Mouse (Mus musculus) CH12F3 (cell line): ENCODE data around the gene Dennd2c.

Experiments
- in situ Hi-C: fragments of 300-500 bp; cut with MboI; formaldehyde crosslinking; loops from 2 replicates; pipeline ENCODE4 v1.14.3; 2020; ENCODE audit warnings: low sequenced_read_pairs

The Dennd2c gene

GRCm38 (mm10) chr3:103102454-103103390 lies at the start of gene Dennd2c:
TSS of gene Dennd2c (plus strand) at chr3:103102604.
- in situ Hi-C loops = no loop called here

GRCm38 (mm10) chr3:103056016-103056595 lies 46.3 kb upstream of the Dennd2c start:
- in situ Hi-C loops = no loop called here

GRCm38 (mm10) chr3:103057752-103058151 lies 44.7 kb upstream of the Dennd2c start:
- in situ Hi-C loops = no loop called here

- in situ Hi-C loops = no loop called here
Measured at GRCm38 (mm10) chr3:103058207-103059157, 43.9 kb upstream of the Dennd2c start, which contains the start of gene Nras. TSS of gene Nras (plus strand) at chr3:103058285.

GRCm38 (mm10) chr3:103066927-103067326 lies 35.5 kb upstream of the Dennd2c start:
- in situ Hi-C loops = no loop called here

GRCm38 (mm10) chr3:103068971-103069370 lies 33.4 kb upstream of the Dennd2c start:
- in situ Hi-C loops = no loop called here

GRCm38 (mm10) chr3:103073771-103074170 lies 28.6 kb upstream of the Dennd2c start, which contains the start of gene Ampd1:
TSS of gene Ampd1 (plus strand) at chr3:103074014.
- in situ Hi-C loops = no loop called here

- in situ Hi-C loops = no loop called here
Measured at GRCm38 (mm10) chr3:103075871-103076270, 26.5 kb upstream of the Dennd2c start.

- in situ Hi-C loops = no loop called here
Measured at GRCm38 (mm10) chr3:103076476-103076875, 25.9 kb upstream of the Dennd2c start.

- in situ Hi-C loops = no loop called here
Measured at GRCm38 (mm10) chr3:103079301-103079700, 23.1 kb upstream of the Dennd2c start.

GRCm38 (mm10) chr3:103081051-103081450 lies 21.4 kb upstream of the Dennd2c start:
- in situ Hi-C loops = no loop called here

GRCm38 (mm10) chr3:103081861-103082453 lies 20.4 kb upstream of the Dennd2c start:
- in situ Hi-C loops = no loop called here

- in situ Hi-C loops = no loop called here
Measured at GRCm38 (mm10) chr3:103082761-103083160, 19.6 kb upstream of the Dennd2c start.

- in situ Hi-C loops = no loop called here
Measured at GRCm38 (mm10) chr3:103085986-103086385, 16.4 kb upstream of the Dennd2c start.

GRCm38 (mm10) chr3:103091753-103092152 lies 10.7 kb upstream of the Dennd2c start:
- in situ Hi-C loops = no loop called here

GRCm38 (mm10) chr3:103098662-103099061 lies 3.7 kb upstream of the Dennd2c start:
- in situ Hi-C loops = no loop called here

GRCm38 (mm10) chr3:103099667-103100066 lies 2.7 kb upstream of the Dennd2c start:
- in situ Hi-C loops = no loop called here

- in situ Hi-C loops = no loop called here
Measured at GRCm38 (mm10) chr3:103100735-103101134, 1.7 kb upstream of the Dennd2c start.

GRCm38 (mm10) chr3:103101194-103101593 lies 1.2 kb upstream of the Dennd2c start:
- in situ Hi-C loops = no loop called here

- in situ Hi-C loops = no loop called here
Measured at GRCm38 (mm10) chr3:103101909-103102308, 495 bp upstream of the Dennd2c start.
